Mouse (Mus musculus): ENCODE data around the gene B4galt2. TPM values are rescaled to one million over a fixed set of nuclear protein-coding genes. Genes with fewer than 3 reads are reported as not detected.

Gene B4galt2
- total and polyA plus RNA-seq, 2 experiments from 2014 or later = 5.9 to 33.0 TPM

- Histone ChIP-seq H3K36me3 (replicated peaks; ENCODE audit: control insufficient read depth, insufficient read depth, low read length) (no peaks in the 10 kb centered on the region), H3K27me3 (ENCODE audit: control insufficient read depth, insufficient read depth, low read length) (no peaks in the 10 kb centered on the region), H3K4me1 (ENCODE audit: control insufficient read depth, insufficient read depth) (no peaks in the 10 kb centered on the region), H3K9me3 (replicated peaks; ENCODE audit: control insufficient read depth, low read length) (no peaks in the 10 kb centered on the region), H3K9ac (replicated peaks; ENCODE audit: low read depth, low read length) (no peak overlapping the region), H3K4me2 (ENCODE audit: low read depth, low read length) (no peak overlapping the region), H3K4me3 (ENCODE audit: low read depth, low read length) (no peak overlapping the region), H3K27ac (ENCODE audit: low read depth) (no peak overlapping the region)
- DNase-seq (ENCODE audit: low spot score) (no peak), ATAC-seq (ENCODE audit: insufficient read depth, low read depth) (no peak)
- 68% methylated on average over 9 of the region's 9 CpGs for WGBS
- no peak for TF ChIP-seq EP300 (IDR thresholded peaks at IDR 0.05; ENCODE audit: low read depth)
- no peak for TF ChIP-seq CTCF (IDR thresholded peaks at IDR 0.05; ENCODE audit: low read depth)
Observed at GRCm38 (mm10) chr4:117860570-117860969, 22.7 kb downstream of the B4galt2 start.

GRCm38 (mm10) chr4:117858794-117859193, 24.5 kb downstream of the B4galt2 start:
- no peak for DNase-seq (ENCODE audit: low spot score)
- no peak overlapping the region for H3K9ac ChIP-seq (replicated peaks; ENCODE audit: low read depth, low read length)
- 55% methylated on average over 3 of the region's 3 CpGs for WGBS

GRCm38 (mm10) chr4:117855146-117855545, 28.1 kb downstream of the B4galt2 start:
- no peak overlapping the region for H3K9ac ChIP-seq (replicated peaks; ENCODE audit: low read depth, low read length)
- no peak overlapping the region for H3K27ac ChIP-seq (ENCODE audit: low read depth)
- no peak for TF ChIP-seq CTCF (IDR thresholded peaks at IDR 0.05; ENCODE audit: low read depth)
- TF ChIP-seq EP300 (IDR thresholded peaks at IDR 0.05; ENCODE audit: low read depth) = no peak
- H3K4me3 ChIP-seq (ENCODE audit: low read depth, low read length) = no peak overlapping the region
- no peak for ATAC-seq (ENCODE audit: insufficient read depth, low read depth)
- H3K4me1 ChIP-seq (ENCODE audit: control insufficient read depth, insufficient read depth) = no peaks in the 10 kb centered on the region
- no peaks in the 10 kb centered on the region for H3K36me3 ChIP-seq (replicated peaks; ENCODE audit: control insufficient read depth, insufficient read depth, low read length)
- no peak overlapping the region for H3K4me2 ChIP-seq (ENCODE audit: low read depth, low read length)
- WGBS = 79% methylated on average over 9 of the region's 9 CpGs
- no peak for DNase-seq (ENCODE audit: low spot score)
- no peaks in the 10 kb centered on the region for H3K9me3 ChIP-seq (replicated peaks; ENCODE audit: control insufficient read depth, low read length)
- H3K27me3 ChIP-seq (ENCODE audit: control insufficient read depth, insufficient read depth, low read length) = no peaks in the 10 kb centered on the region

More at GRCm38 (mm10) chr4:117858794-117859193, 24.5 kb downstream of the B4galt2 start:
- no peak overlapping the region for H3K4me2 ChIP-seq (ENCODE audit: low read depth, low read length)
- H3K27ac ChIP-seq (ENCODE audit: low read depth) = no peak overlapping the region
- no peaks in the 10 kb centered on the region for H3K4me1 ChIP-seq (ENCODE audit: control insufficient read depth, insufficient read depth)
- no peaks in the 10 kb centered on the region for H3K36me3 ChIP-seq (replicated peaks; ENCODE audit: control insufficient read depth, insufficient read depth, low read length)
- H3K27me3 ChIP-seq (ENCODE audit: control insufficient read depth, insufficient read depth, low read length) = no peaks in the 10 kb centered on the region
- no peaks in the 10 kb centered on the region for H3K9me3 ChIP-seq (replicated peaks; ENCODE audit: control insufficient read depth, low read length)
- no peak overlapping the region for H3K4me3 ChIP-seq (ENCODE audit: low read depth, low read length)
- no peak; the same call in 1 of the 2 replicates for ATAC-seq (ENCODE audit: insufficient read depth, low read depth)
- TF ChIP-seq CTCF (IDR thresholded peaks at IDR 0.05; ENCODE audit: low read depth) (peak; percentile 65), EP300 (IDR thresholded peaks at IDR 0.05; ENCODE audit: low read depth) (no peak)

GRCm38 (mm10) chr4:117852152-117852868, 31.0 kb downstream of the B4galt2 start:
- ATAC-seq (ENCODE audit: insufficient read depth, low read depth) (no peak), DNase-seq (ENCODE audit: low spot score) (no peak)
- H3K9ac ChIP-seq (replicated peaks; ENCODE audit: low read depth, low read length) = no peak overlapping the region
- H3K36me3 ChIP-seq (replicated peaks; ENCODE audit: control insufficient read depth, insufficient read depth, low read length) = no peaks in the 10 kb centered on the region
- H3K4me2 ChIP-seq (ENCODE audit: low read depth, low read length) = no peak overlapping the region
- H3K9me3 ChIP-seq (replicated peaks; ENCODE audit: control insufficient read depth, low read length) = no peaks in the 10 kb centered on the region
- WGBS = 75% methylated on average over 10 of the region's 10 CpGs
- H3K27ac ChIP-seq (ENCODE audit: low read depth) = no peak overlapping the region
- H3K27me3 ChIP-seq (ENCODE audit: control insufficient read depth, insufficient read depth, low read length) = no peaks in the 10 kb centered on the region
- no peak overlapping the region for H3K4me3 ChIP-seq (ENCODE audit: low read depth, low read length)
- H3K4me1 ChIP-seq (ENCODE audit: control insufficient read depth, insufficient read depth) = no peaks in the 10 kb centered on the region
- TF ChIP-seq CTCF (IDR thresholded peaks at IDR 0.05; ENCODE audit: low read depth) (no peak), EP300 (IDR thresholded peaks at IDR 0.05; ENCODE audit: low read depth) (no peak)

DNA sequence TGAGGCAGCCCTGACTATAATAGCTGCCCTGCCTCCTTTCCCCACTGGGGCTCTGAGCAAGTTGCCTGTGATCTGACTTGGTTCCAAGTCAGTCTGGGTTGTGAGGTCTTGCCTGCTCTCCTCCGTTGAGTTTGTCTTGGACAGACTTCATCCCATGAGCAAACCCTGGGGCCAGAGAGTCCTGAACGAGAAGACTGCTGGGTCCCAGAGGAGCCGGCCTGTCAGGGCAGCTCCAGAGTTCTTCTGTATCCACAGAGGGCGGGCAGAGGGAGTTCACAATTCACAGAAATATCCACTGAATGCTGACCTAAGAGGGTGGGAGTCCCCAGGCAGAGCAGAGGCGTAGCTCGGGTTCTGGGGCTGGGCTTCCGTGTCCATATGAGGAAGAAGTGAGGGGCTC, 32.4 kb downstream of the B4galt2 start:
- H3K4me3 ChIP-seq (ENCODE audit: low read depth, low read length) = no peak overlapping the region
- H3K9ac ChIP-seq (replicated peaks; ENCODE audit: low read depth, low read length) = no peak overlapping the region
- DNase-seq (ENCODE audit: low spot score) (no peak), ATAC-seq (ENCODE audit: insufficient read depth, low read depth) (no peak)
- no peak overlapping the region for H3K4me2 ChIP-seq (ENCODE audit: low read depth, low read length)
- H3K4me1 ChIP-seq (ENCODE audit: control insufficient read depth, insufficient read depth) = no peaks in the 10 kb centered on the region
- no peaks in the 10 kb centered on the region for H3K27me3 ChIP-seq (ENCODE audit: control insufficient read depth, insufficient read depth, low read length)
- H3K9me3 ChIP-seq (replicated peaks; ENCODE audit: control insufficient read depth, low read length) = no peaks in the 10 kb centered on the region
- WGBS = 62% methylated on average over 7 of the region's 7 CpGs
- TF ChIP-seq EP300 (IDR thresholded peaks at IDR 0.05; ENCODE audit: low read depth) = no peak
- H3K36me3 ChIP-seq (replicated peaks; ENCODE audit: control insufficient read depth, insufficient read depth, low read length) = no peaks in the 10 kb centered on the region
- no peak overlapping the region for H3K27ac ChIP-seq (ENCODE audit: low read depth)

DNA sequence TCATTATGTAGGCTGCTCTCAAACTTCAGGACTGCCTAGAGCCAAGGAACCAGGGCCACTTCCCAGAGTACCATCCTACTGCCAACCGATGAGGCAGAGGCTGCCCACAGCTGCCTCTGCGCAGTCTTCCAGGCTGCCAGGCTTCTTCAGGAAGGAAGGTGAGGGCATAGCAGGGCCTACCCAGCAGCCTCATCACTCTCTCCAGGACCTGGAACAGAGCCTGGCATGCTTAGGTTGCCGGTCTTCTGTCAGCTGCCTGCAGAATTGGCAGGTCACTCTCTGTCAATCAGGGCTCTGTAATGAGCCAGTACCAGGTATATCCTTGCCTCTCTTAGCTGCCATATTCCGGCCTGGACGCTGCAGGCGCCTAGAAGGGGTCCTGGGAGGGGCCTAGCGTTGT, 33.1 kb downstream of the B4galt2 start:
- Histone ChIP-seq H3K27ac (ENCODE audit: low read depth) (no peak overlapping the region), H3K9me3 (replicated peaks; ENCODE audit: control insufficient read depth, low read length) (no peaks in the 10 kb centered on the region), H3K4me2 (ENCODE audit: low read depth, low read length) (no peak overlapping the region), H3K4me3 (ENCODE audit: low read depth, low read length) (no peak overlapping the region), H3K27me3 (ENCODE audit: control insufficient read depth, insufficient read depth, low read length) (no peaks in the 10 kb centered on the region), H3K4me1 (ENCODE audit: control insufficient read depth, insufficient read depth) (no peaks in the 10 kb centered on the region), H3K36me3 (replicated peaks; ENCODE audit: control insufficient read depth, insufficient read depth, low read length) (no peaks in the 10 kb centered on the region), H3K9ac (replicated peaks; ENCODE audit: low read depth, low read length) (no peak overlapping the region)
- no peak for ATAC-seq (ENCODE audit: insufficient read depth, low read depth)
- DNase-seq (ENCODE audit: low spot score) = no peak
- TF ChIP-seq EP300 (IDR thresholded peaks at IDR 0.05; ENCODE audit: low read depth) = no peak
- WGBS = 72% methylated on average over 7 of the region's 7 CpGs

Data from heart, postnatal 0 days (tissue).